Mouse (Mus musculus): ENCODE measurements around the gene Mast4. TPM values are rescaled to one million over a fixed set of nuclear protein-coding genes. Genes with fewer than 3 reads are reported as not detected.
A peak's percentile ranks its signal among the peaks of the same experiment; 100 is the strongest.

Gene Mast4
- polyA plus RNA-seq, 1 experiment from 2014 or later = 36.9 TPM

GRCm38 (mm10) chr13:103121796-103122792 lies 212.2 kb downstream of the Mast4 start:
- H3K27ac ChIP-seq (ENCODE audit: low read length) = no peak overlapping the region
- no peaks in the 10 kb centered on the region for H3K36me3 ChIP-seq (ENCODE audit: control insufficient read depth, insufficient read depth)
- H3K4me1 ChIP-seq (ENCODE audit: control insufficient read depth, insufficient read depth, low read length) = peaks cover 14% of the 10 kb centered on the region
- no peak for ATAC-seq (replicated peaks; ENCODE audit: extremely low read depth, insufficient read depth, low FRiP score)
- no peak overlapping the region for H3K4me3 ChIP-seq (ENCODE audit: low read length)
- no peaks in the 10 kb centered on the region for H3K9me3 ChIP-seq (replicated peaks; ENCODE audit: control insufficient read depth, low read length)
- 32% methylated on average over 22 of the region's 22 CpGs for WGBS
- H3K27me3 ChIP-seq (ENCODE audit: control insufficient read depth, insufficient read depth, low read length) = no peaks in the 10 kb centered on the region
- H3K4me2 ChIP-seq (ENCODE audit: low read depth, low read length) = peak overlapping the region; percentile 31; the same call in 1 of the 2 replicates
- H3K9ac ChIP-seq (ENCODE audit: low read length) = no peak overlapping the region

GRCm38 (mm10) chr13:103120669-103121131 lies 213.6 kb downstream of the Mast4 start:
- Histone ChIP-seq H3K4me3 (ENCODE audit: low read length) (peak overlapping the region; percentile 23; the same call in 1 of the 2 replicates), H3K27me3 (ENCODE audit: control insufficient read depth, insufficient read depth, low read length) (no peaks in the 10 kb centered on the region), H3K4me1 (ENCODE audit: control insufficient read depth, insufficient read depth, low read length) (peaks cover 14% of the 10 kb centered on the region), H3K9ac (ENCODE audit: low read length) (peak overlapping the region; percentile 52), H3K27ac (ENCODE audit: low read length) (no peak overlapping the region), H3K36me3 (ENCODE audit: control insufficient read depth, insufficient read depth) (no peaks in the 10 kb centered on the region), H3K4me2 (ENCODE audit: low read depth, low read length) (peak overlapping the region; percentile 62), H3K9me3 (replicated peaks; ENCODE audit: control insufficient read depth, low read length) (no peaks in the 10 kb centered on the region)
- 12% methylated on average over 7 of the region's 7 CpGs for WGBS
- ATAC-seq (replicated peaks; ENCODE audit: extremely low read depth, insufficient read depth, low FRiP score) = peak; percentile 70

- no peak overlapping the region for H3K4me3 ChIP-seq (ENCODE audit: low read length)
- no peaks in the 10 kb centered on the region for H3K9me3 ChIP-seq (replicated peaks; ENCODE audit: control insufficient read depth, low read length)
- no peaks in the 10 kb centered on the region for H3K36me3 ChIP-seq (ENCODE audit: control insufficient read depth, insufficient read depth)
- 87% methylated on average over 9 of the region's 9 CpGs for WGBS
- no peak overlapping the region for H3K9ac ChIP-seq (ENCODE audit: low read length)
- no peak for ATAC-seq (replicated peaks; ENCODE audit: extremely low read depth, insufficient read depth, low FRiP score)
- H3K4me2 ChIP-seq (ENCODE audit: low read depth, low read length) = no peak overlapping the region
- H3K27ac ChIP-seq (ENCODE audit: low read length) = no peak overlapping the region
- peaks cover 15% of the 10 kb centered on the region for H3K4me1 ChIP-seq (ENCODE audit: control insufficient read depth, insufficient read depth, low read length)
- H3K27me3 ChIP-seq (ENCODE audit: control insufficient read depth, insufficient read depth, low read length) = no peaks in the 10 kb centered on the region
Measured at GRCm38 (mm10) chr13:103119728-103120127, 214.6 kb downstream of the Mast4 start.

GRCm38 (mm10) chr13:103115116-103115515 lies 219.2 kb downstream of the Mast4 start:
- Histone ChIP-seq H3K36me3 (ENCODE audit: control insufficient read depth, insufficient read depth) (no peaks in the 10 kb centered on the region), H3K4me2 (ENCODE audit: low read depth, low read length) (no peak overlapping the region), H3K9ac (ENCODE audit: low read length) (no peak overlapping the region), H3K27ac (ENCODE audit: low read length) (no peak overlapping the region), H3K27me3 (ENCODE audit: control insufficient read depth, insufficient read depth, low read length) (no peaks in the 10 kb centered on the region), H3K4me3 (ENCODE audit: low read length) (no peak overlapping the region), H3K9me3 (replicated peaks; ENCODE audit: control insufficient read depth, low read length) (no peaks in the 10 kb centered on the region), H3K4me1 (ENCODE audit: control insufficient read depth, insufficient read depth, low read length) (peaks cover 21% of the 10 kb centered on the region)
- ATAC-seq (replicated peaks; ENCODE audit: extremely low read depth, insufficient read depth, low FRiP score) = no peak
- WGBS = 86% methylated on average over 4 of the region's 4 CpGs

- Histone ChIP-seq H3K36me3 (ENCODE audit: control insufficient read depth, insufficient read depth) (no peaks in the 10 kb centered on the region), H3K9ac (ENCODE audit: low read length) (no peak overlapping the region), H3K4me1 (ENCODE audit: control insufficient read depth, insufficient read depth, low read length) (peaks cover 28% of the 10 kb centered on the region), H3K27ac (ENCODE audit: low read length) (peak overlapping the region; percentile 68), H3K4me2 (ENCODE audit: low read depth, low read length) (no peak overlapping the region), H3K4me3 (ENCODE audit: low read length) (no peak overlapping the region), H3K9me3 (replicated peaks; ENCODE audit: control insufficient read depth, low read length) (no peaks in the 10 kb centered on the region), H3K27me3 (ENCODE audit: control insufficient read depth, insufficient read depth, low read length) (no peaks in the 10 kb centered on the region)
- peak; percentile 79 for ATAC-seq (replicated peaks; ENCODE audit: extremely low read depth, insufficient read depth, low FRiP score)
- WGBS = 25% methylated on average over 5 of the region's 5 CpGs
Measured at GRCm38 (mm10) chr13:103114274-103114673, 220.0 kb downstream of the Mast4 start.

- Histone ChIP-seq H3K4me1 (ENCODE audit: control insufficient read depth, insufficient read depth, low read length) (peaks cover 28% of the 10 kb centered on the region), H3K4me3 (ENCODE audit: low read length) (peak overlapping the region; percentile 34), H3K9ac (ENCODE audit: low read length) (0 out of 2 replicates have a peak overlapping the region, but pooled peaks have one; percentile 30), H3K27me3 (ENCODE audit: control insufficient read depth, insufficient read depth, low read length) (no peaks in the 10 kb centered on the region), H3K27ac (ENCODE audit: low read length) (no peak overlapping the region; the same call in 1 of the 2 replicates), H3K4me2 (ENCODE audit: low read depth, low read length) (peak overlapping the region; percentile 52), H3K9me3 (replicated peaks; ENCODE audit: control insufficient read depth, low read length) (no peaks in the 10 kb centered on the region), H3K36me3 (ENCODE audit: control insufficient read depth, insufficient read depth) (no peaks in the 10 kb centered on the region)
- 18% methylated on average over 10 of the region's 10 CpGs for WGBS
- 0 out of 2 replicates have a peak, but pooled peaks have one; percentile 33 for ATAC-seq (replicated peaks; ENCODE audit: extremely low read depth, insufficient read depth, low FRiP score)
Measured at GRCm38 (mm10) chr13:103109872-103110271, 224.4 kb downstream of the Mast4 start.

GRCm38 (mm10) chr13:103107362-103107761 lies 226.9 kb downstream of the Mast4 start:
- no peak for ATAC-seq (replicated peaks; ENCODE audit: extremely low read depth, insufficient read depth, low FRiP score)
- no peaks in the 10 kb centered on the region for H3K36me3 ChIP-seq (ENCODE audit: control insufficient read depth, insufficient read depth)
- H3K4me3 ChIP-seq (ENCODE audit: low read length) = no peak overlapping the region
- H3K27ac ChIP-seq (ENCODE audit: low read length) = no peak overlapping the region
- H3K4me2 ChIP-seq (ENCODE audit: low read depth, low read length) = no peak overlapping the region
- no peaks in the 10 kb centered on the region for H3K27me3 ChIP-seq (ENCODE audit: control insufficient read depth, insufficient read depth, low read length)
- peaks cover 21% of the 10 kb centered on the region for H3K4me1 ChIP-seq (ENCODE audit: control insufficient read depth, insufficient read depth, low read length)
- no peak overlapping the region for H3K9ac ChIP-seq (ENCODE audit: low read length)
- no peaks in the 10 kb centered on the region for H3K9me3 ChIP-seq (replicated peaks; ENCODE audit: control insufficient read depth, low read length)
- WGBS = 79% methylated on average over 5 of the region's 5 CpGs

- no peak overlapping the region for H3K4me3 ChIP-seq (ENCODE audit: low read length)
- peak overlapping the region; percentile 35 for H3K27ac ChIP-seq (ENCODE audit: low read length)
- no peak overlapping the region for H3K4me2 ChIP-seq (ENCODE audit: low read depth, low read length)
- 40% methylated on average over 6 of the region's 6 CpGs for WGBS
- no peaks in the 10 kb centered on the region for H3K36me3 ChIP-seq (ENCODE audit: control insufficient read depth, insufficient read depth)
- peak; percentile 69 for ATAC-seq (replicated peaks; ENCODE audit: extremely low read depth, insufficient read depth, low FRiP score)
- no peaks in the 10 kb centered on the region for H3K9me3 ChIP-seq (replicated peaks; ENCODE audit: control insufficient read depth, low read length)
- peaks cover 16% of the 10 kb centered on the region for H3K4me1 ChIP-seq (ENCODE audit: control insufficient read depth, insufficient read depth, low read length)
- no peak overlapping the region; the same call in 1 of the 2 replicates for H3K9ac ChIP-seq (ENCODE audit: low read length)
- H3K27me3 ChIP-seq (ENCODE audit: control insufficient read depth, insufficient read depth, low read length) = no peaks in the 10 kb centered on the region
Measured at GRCm38 (mm10) chr13:103102598-103102997, 231.7 kb downstream of the Mast4 start.

Data from heart, embryonic 16.5 days (tissue).